Mouse (Mus musculus): ENCODE data around the gene Clec11a. TPM values are rescaled to one million over a fixed set of nuclear protein-coding genes. Genes with fewer than 3 reads are reported as not detected.
"Not testable (repeated sequence)": the region's sequence is repeated elsewhere in the genome, so short reads cannot be mapped to it uniquely, and the experiment has no call there.

The Clec11a gene
- polyA plus RNA-seq, 1 experiment from 2014 or later, result 4.2 TPM

DNA sequence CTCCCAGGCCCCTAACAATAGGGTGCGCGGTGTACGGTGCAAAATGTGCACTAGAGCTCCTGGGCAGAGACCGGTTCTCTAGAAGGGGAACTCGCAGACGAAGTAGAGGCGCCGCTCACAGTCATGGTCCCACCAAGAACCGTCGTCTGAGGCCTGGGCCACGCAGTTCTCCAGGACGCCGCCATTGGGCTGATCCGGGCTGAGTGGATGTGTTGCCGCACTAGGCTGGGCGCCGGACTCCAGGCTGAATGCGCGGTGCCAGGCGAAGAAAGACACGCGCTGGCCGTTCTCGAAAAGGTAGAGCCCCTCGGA, 2.3 kb downstream of the Clec11a start:
- peak overlapping the region; percentile 91 for H3K27ac ChIP-seq (ENCODE audit: low read length)
- H3K27me3 ChIP-seq (ENCODE audit: control insufficient read depth, insufficient read depth, low read length), result no peaks in the 10 kb centered on the region
- ATAC-seq (ENCODE audit: insufficient number of reproducible peaks, insufficient read depth, low FRiP score, low read depth), result peak; percentile 8; the same call in 1 of the 2 replicates
- H3K4me3 ChIP-seq (ENCODE audit: low read depth, low read length), result peak overlapping the region; percentile 69
- peaks cover 16% of the 10 kb centered on the region; the same call in 1 of the 2 replicates for H3K4me1 ChIP-seq (ENCODE audit: control insufficient read depth, insufficient read depth, low read length)
- H3K9ac ChIP-seq (replicated peaks; ENCODE audit: low read depth, low read length), result peak overlapping the region; percentile 87
- H3K36me3 ChIP-seq (ENCODE audit: control insufficient read depth, insufficient read depth, low read length), result no peaks in the 10 kb centered on the region
- H3K9me3 ChIP-seq (ENCODE audit: control insufficient read depth, low read depth, low read length), result no peaks in the 10 kb centered on the region
- H3K4me2 ChIP-seq (replicated peaks; ENCODE audit: low read depth, low read length), result peak overlapping the region; percentile 70
- under 1% methylated on average over 25 of the region's 25 CpGs for WGBS

DNA sequence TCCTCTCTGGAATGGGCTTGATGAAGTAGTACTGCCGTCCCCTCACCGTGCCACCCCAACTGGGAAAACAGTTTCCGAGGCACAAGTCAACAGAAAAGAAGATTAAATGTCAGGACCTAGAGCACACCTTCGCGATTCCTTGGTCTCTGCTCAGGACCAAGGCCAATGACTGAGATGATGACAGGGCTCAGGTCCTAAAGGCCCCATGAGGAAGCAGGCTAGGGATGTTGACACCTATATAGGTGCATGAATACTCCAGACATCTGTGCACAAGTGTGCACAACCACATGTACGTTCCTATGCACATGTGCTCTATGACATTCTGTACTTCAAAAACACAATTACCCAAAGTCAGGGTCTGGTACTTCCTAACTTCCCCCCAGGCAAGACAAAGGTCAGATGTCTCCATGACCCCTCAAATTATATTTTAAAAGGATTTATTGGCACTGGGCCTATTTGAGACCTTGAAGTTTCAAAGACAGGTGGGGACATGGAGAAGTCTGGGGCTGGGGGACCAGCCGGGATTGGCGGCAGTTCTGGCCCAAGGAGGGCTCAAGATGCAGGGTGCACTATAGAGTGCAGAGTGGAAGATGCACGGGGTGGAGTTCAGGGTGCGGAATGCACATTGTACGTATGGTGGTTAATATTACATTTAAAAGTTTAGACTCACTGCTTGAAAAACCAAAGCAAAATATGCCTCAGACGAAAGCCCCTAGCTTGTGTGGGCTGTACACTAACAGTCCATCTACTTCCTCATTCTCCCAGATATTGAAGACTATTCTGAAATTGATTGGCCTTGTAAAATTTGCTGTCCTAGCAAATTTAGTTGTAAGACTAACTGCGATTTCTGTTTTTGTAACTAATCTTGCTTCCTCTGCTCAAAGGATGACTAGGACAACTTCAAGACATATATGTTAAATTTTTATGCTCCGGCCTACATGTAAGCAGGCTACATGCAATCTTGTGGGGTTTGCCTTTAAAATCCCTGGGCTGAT, 3.1 kb downstream of the Clec11a start:
- peak overlapping the region; percentile 91; the same call in 1 of the 2 replicates for H3K27ac ChIP-seq (ENCODE audit: low read length)
- no peaks in the 10 kb centered on the region for H3K36me3 ChIP-seq (ENCODE audit: control insufficient read depth, insufficient read depth, low read length)
- WGBS, result 86% methylated on average over 14 of the region's 14 CpGs
- no peaks in the 10 kb centered on the region for H3K27me3 ChIP-seq (ENCODE audit: control insufficient read depth, insufficient read depth, low read length)
- H3K4me3 ChIP-seq (ENCODE audit: low read depth, low read length), result peak overlapping the region; percentile 69
- no peak for ATAC-seq (ENCODE audit: insufficient number of reproducible peaks, insufficient read depth, low FRiP score, low read depth)
- H3K9ac ChIP-seq (replicated peaks; ENCODE audit: low read depth, low read length), result peak overlapping the region; percentile 87
- no peaks in the 10 kb centered on the region for H3K9me3 ChIP-seq (ENCODE audit: control insufficient read depth, low read depth, low read length)
- peak overlapping the region; percentile 70 for H3K4me2 ChIP-seq (replicated peaks; ENCODE audit: low read depth, low read length)
- H3K4me1 ChIP-seq (ENCODE audit: control insufficient read depth, insufficient read depth, low read length), result peaks cover 16% of the 10 kb centered on the region; the same call in 1 of the 2 replicates

GRCm38 (mm10) chr7:44297501-44297900, 9.2 kb downstream of the Clec11a start:
- not testable (repeated sequence) for H3K9me3 ChIP-seq (ENCODE audit: control insufficient read depth, low read depth, low read length); H3K27ac ChIP-seq (ENCODE audit: low read length); H3K4me2 ChIP-seq (replicated peaks; ENCODE audit: low read depth, low read length); H3K4me1 ChIP-seq (ENCODE audit: control insufficient read depth, insufficient read depth, low read length); ATAC-seq (ENCODE audit: insufficient number of reproducible peaks, insufficient read depth, low FRiP score, low read depth); H3K36me3 ChIP-seq (ENCODE audit: control insufficient read depth, insufficient read depth, low read length); H3K4me3 ChIP-seq (ENCODE audit: low read depth, low read length); H3K9ac ChIP-seq (replicated peaks; ENCODE audit: low read depth, low read length); H3K27me3 ChIP-seq (ENCODE audit: control insufficient read depth, insufficient read depth, low read length)
- WGBS, result 79% methylated on average over 2 of the region's 2 CpGs

- 53% methylated on average over 4 of the region's 4 CpGs for WGBS
- no peak for ATAC-seq (ENCODE audit: insufficient number of reproducible peaks, insufficient read depth, low FRiP score, low read depth)
These were observed 15.3 kb downstream of the Clec11a start for GRCm38 (mm10) chr7:44291418-44291817.

GRCm38 (mm10) chr7:44290986-44291385, 15.7 kb downstream of the Clec11a start:
- Histone ChIP-seq H3K4me1 (ENCODE audit: control insufficient read depth, insufficient read depth, low read length) (no peaks in the 10 kb centered on the region), H3K9ac (replicated peaks; ENCODE audit: low read depth, low read length) (no peak overlapping the region), H3K4me2 (replicated peaks; ENCODE audit: low read depth, low read length) (no peak overlapping the region), H3K9me3 (ENCODE audit: control insufficient read depth, low read depth, low read length) (no peaks in the 10 kb centered on the region), H3K27ac (ENCODE audit: low read length) (no peak overlapping the region), H3K36me3 (ENCODE audit: control insufficient read depth, insufficient read depth, low read length) (no peaks in the 10 kb centered on the region), H3K4me3 (ENCODE audit: low read depth, low read length) (no peak overlapping the region), H3K27me3 (ENCODE audit: control insufficient read depth, insufficient read depth, low read length) (no peaks in the 10 kb centered on the region)
- no peak for ATAC-seq (ENCODE audit: insufficient number of reproducible peaks, insufficient read depth, low FRiP score, low read depth)
- WGBS, result 72% methylated on average over 4 of the region's 4 CpGs

More at GRCm38 (mm10) chr7:44291418-44291817, 15.3 kb downstream of the Clec11a start:
- Histone ChIP-seq H3K27ac (ENCODE audit: low read length) (no peak overlapping the region), H3K27me3 (ENCODE audit: control insufficient read depth, insufficient read depth, low read length) (no peaks in the 10 kb centered on the region), H3K4me1 (ENCODE audit: control insufficient read depth, insufficient read depth, low read length) (no peaks in the 10 kb centered on the region), H3K9me3 (ENCODE audit: control insufficient read depth, low read depth, low read length) (no peaks in the 10 kb centered on the region), H3K4me3 (ENCODE audit: low read depth, low read length) (no peak overlapping the region), H3K4me2 (replicated peaks; ENCODE audit: low read depth, low read length) (no peak overlapping the region), H3K9ac (replicated peaks; ENCODE audit: low read depth, low read length) (no peak overlapping the region), H3K36me3 (ENCODE audit: control insufficient read depth, insufficient read depth, low read length) (no peaks in the 10 kb centered on the region)

DNA sequence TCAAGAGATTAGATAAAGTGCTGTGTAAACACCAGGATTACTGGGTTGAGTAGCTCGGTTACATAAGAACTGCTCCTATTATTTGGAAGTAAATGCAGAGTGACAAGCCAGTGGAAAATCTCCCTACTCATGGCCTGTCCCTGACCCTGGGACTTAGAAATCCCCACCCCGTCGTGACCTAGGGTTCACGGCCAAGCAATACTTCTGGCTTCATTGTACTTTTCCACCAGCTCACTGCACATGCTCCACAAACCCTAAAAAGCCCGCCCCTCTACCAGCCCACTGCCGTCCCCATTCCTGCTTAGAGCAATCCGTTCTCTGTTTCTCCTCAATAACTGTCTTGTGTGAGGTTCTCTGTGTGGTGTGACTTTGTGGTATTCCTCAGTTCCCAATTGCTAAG, 18.9 kb downstream of the Clec11a start:
- Histone ChIP-seq H3K9ac (replicated peaks; ENCODE audit: low read depth, low read length) (no peak overlapping the region), H3K27ac (ENCODE audit: low read length) (no peak overlapping the region), H3K36me3 (ENCODE audit: control insufficient read depth, insufficient read depth, low read length) (no peaks in the 10 kb centered on the region), H3K27me3 (ENCODE audit: control insufficient read depth, insufficient read depth, low read length) (no peaks in the 10 kb centered on the region), H3K9me3 (ENCODE audit: control insufficient read depth, low read depth, low read length) (no peaks in the 10 kb centered on the region), H3K4me3 (ENCODE audit: low read depth, low read length) (no peak overlapping the region), H3K4me1 (ENCODE audit: control insufficient read depth, insufficient read depth, low read length) (no peaks in the 10 kb centered on the region), H3K4me2 (replicated peaks; ENCODE audit: low read depth, low read length) (no peak overlapping the region)
- 44% methylated on average over 7 of the region's 7 CpGs for WGBS
- ATAC-seq (ENCODE audit: insufficient number of reproducible peaks, insufficient read depth, low FRiP score, low read depth), result no peak

- Histone ChIP-seq H3K27ac (ENCODE audit: low read length) (no peak overlapping the region), H3K4me3 (ENCODE audit: low read depth, low read length) (no peak overlapping the region), H3K4me2 (replicated peaks; ENCODE audit: low read depth, low read length) (no peak overlapping the region), H3K36me3 (ENCODE audit: control insufficient read depth, insufficient read depth, low read length) (no peaks in the 10 kb centered on the region), H3K4me1 (ENCODE audit: control insufficient read depth, insufficient read depth, low read length) (no peaks in the 10 kb centered on the region), H3K9me3 (ENCODE audit: control insufficient read depth, low read depth, low read length) (no peaks in the 10 kb centered on the region), H3K27me3 (ENCODE audit: control insufficient read depth, insufficient read depth, low read length) (no peaks in the 10 kb centered on the region), H3K9ac (replicated peaks; ENCODE audit: low read depth, low read length) (no peak overlapping the region)
- WGBS, result 86% methylated on average over 7 of the region's 7 CpGs
- ATAC-seq (ENCODE audit: insufficient number of reproducible peaks, insufficient read depth, low FRiP score, low read depth), result no peak
These were observed 25.1 kb downstream of the Clec11a start for GRCm38 (mm10) chr7:44281586-44281985.

DNA sequence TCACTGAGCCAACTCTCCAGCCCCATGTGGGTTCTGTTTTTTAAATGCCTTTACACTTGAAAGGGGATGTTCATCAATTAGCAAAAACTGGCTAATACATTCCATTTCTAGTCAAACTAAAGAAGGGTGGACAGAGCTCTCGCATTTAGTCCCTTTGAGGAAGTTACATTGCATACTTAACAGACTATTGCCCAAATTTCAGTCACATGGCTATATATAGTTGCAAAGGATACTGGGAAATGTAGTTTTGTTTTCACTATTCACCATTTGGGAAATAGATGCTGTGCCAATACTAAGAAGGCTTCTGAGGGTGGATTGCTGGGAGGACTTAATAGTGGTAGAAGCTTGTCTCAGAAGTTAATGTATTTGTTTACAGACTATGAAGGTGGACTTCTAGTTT, 25.7 kb downstream of the Clec11a start:
- Histone ChIP-seq H3K9me3 (ENCODE audit: control insufficient read depth, low read depth, low read length) (no peaks in the 10 kb centered on the region), H3K36me3 (ENCODE audit: control insufficient read depth, insufficient read depth, low read length) (no peaks in the 10 kb centered on the region), H3K27ac (ENCODE audit: low read length) (no peak overlapping the region), H3K4me1 (ENCODE audit: control insufficient read depth, insufficient read depth, low read length) (no peaks in the 10 kb centered on the region), H3K4me2 (replicated peaks; ENCODE audit: low read depth, low read length) (no peak overlapping the region), H3K27me3 (ENCODE audit: control insufficient read depth, insufficient read depth, low read length) (no peaks in the 10 kb centered on the region), H3K4me3 (ENCODE audit: low read depth, low read length) (no peak overlapping the region), H3K9ac (replicated peaks; ENCODE audit: low read depth, low read length) (no peak overlapping the region)
- 70% methylated on average over 1 of the region's 1 CpGs for WGBS
- no peak for ATAC-seq (ENCODE audit: insufficient number of reproducible peaks, insufficient read depth, low FRiP score, low read depth)
